Mouse (Mus musculus) brain, embryonic 14.5 days (tissue): ENCODE measurements at regions not wholly inside any gene's neighbourhood (a gene's known extent, or its start where the extent isn't known, plus 50 kb on each side); places are given as distances from the start of the nearest gene placed in this dataset.

Source experiments
- CTCF ChIP-seq: fragments of 200-500 bp; IDR thresholded peaks from 2 replicates; pipeline ENCODE4 v1.5.1; 2012; ENCODE audit warnings: inconsistent platforms, mild to moderate bottlenecking, moderate library complexity, borderline replicate concordance; ENCODE audit not compliant: insufficient read depth, insufficient read length; ENCODE audit errors: extremely low read depth
- POLR2A ChIP-seq: fragments of 200-500 bp; IDR thresholded peaks from 2 replicates; pipeline ENCODE4 v1.6.1; 2012; ENCODE audit warnings: mild to moderate bottlenecking, inconsistent platforms, borderline replicate concordance; ENCODE audit not compliant: poor library complexity, insufficient read depth, insufficient read length, severe bottlenecking; ENCODE audit errors: extremely low read depth

- TF ChIP-seq CTCF, result no peak
- no peak for TF ChIP-seq POLR2A
Observed at GRCm38 (mm10) chr12:92723022-92723421, 874.1 kb upstream of the Sel1l start.
